22 mouse cellular contexts compared by ENCODE assay signal in genomic region chr9:117375776-117376175, GRCm38 (mm10).
DNase-seq lines count a peak whose midpoint lies in the region; ATAC-seq and TF ChIP-seq lines count a peak whose summit lies in the region.
"Had no signal": no experiment of that assay in that cellular context is flagged by ENCODE, and none has a peak within 500 bp of the region (broad histone marks: within the 10 kb centered on the region; RNA-seq: fewer than 3 reads in every experiment).

No protein-coding gene starts in this region.

- no peaks in the 10 kb centered on the region for H3K9me3 ChIP-seq in kidney, embryonic 15.5 days (replicated peaks)
- no peaks in the 10 kb centered on the region for H3K9me3 ChIP-seq in limb, embryonic 10.5 days (replicated peaks)

- ATAC-seq in kidney, embryonic 15.5 days (replicated peaks; ENCODE audit: low FRiP score), result no peak
- ATAC-seq: activated CD4-positive, CD25-positive, alpha-beta regulatory T cell, adult 4 months; CD4-positive, CD25-positive, alpha-beta regulatory T cell, adult 4 months; Patski had no signal

- H3K27ac ChIP-seq in kidney, adult 2 months (ENCODE audit: insufficient read depth, low read depth, low read length), result no peak overlapping the region
- H3K27ac ChIP-seq in kidney, embryonic 15.5 days, result no peak overlapping the region
- H3K27ac ChIP-seq in limb, embryonic 10.5 days, result 0 out of 2 replicates have a peak overlapping the region, but pooled peaks have one; percentile 14

- no peaks in the 10 kb centered on the region for H3K36me3 ChIP-seq in kidney, adult 2 months (ENCODE audit: control insufficient read depth, insufficient read depth, low read length)
- no peaks in the 10 kb centered on the region for H3K36me3 ChIP-seq in kidney, embryonic 15.5 days
- H3K36me3 ChIP-seq in limb, embryonic 10.5 days, result no peaks in the 10 kb centered on the region
- H3K36me3 ChIP-seq: G1E had no signal

- no peak overlapping the region for H3K4me2 ChIP-seq in kidney, embryonic 15.5 days

- H3K4me3 ChIP-seq in kidney, adult 2 months (ENCODE audit: insufficient read depth, low read depth, low read length), result no peak overlapping the region
- no peak overlapping the region for H3K4me3 ChIP-seq in kidney, embryonic 15.5 days (replicated peaks)
- no peak overlapping the region for H3K4me3 ChIP-seq in limb, embryonic 10.5 days

- peak; percentile 61 for DNase-seq in kidney, adult 2 months
- DNase-seq in kidney, adult 9 months, result peak; percentile 45
- DNase-seq in kidney, adult 18-20 months, result no peak
- peak; percentile 19 to 68 for DNase-seq in kidney, postnatal 25 days
- DNase-seq in kidney, postnatal 4 days, result no peak
- no peak for DNase-seq in limb, embryonic 10.5 days (ENCODE audit: low spot score)
- DNase-seq in gastrocnemius, adult 18-20 months (ENCODE audit: low spot score), result no peak
- DNase-seq: adrenal gland, adult 2 months; adrenal gland, adult 8-10 months; adrenal gland, postnatal 10 days; adrenal gland, postnatal 14 days; adrenal gland, postnatal 25 days; adrenal gland, postnatal 36 days; B cell, adult 2 months; cerebellum, adult 11 months; cerebellum, adult 11-12 months had no signal

- no peaks in the 10 kb centered on the region for H3K27me3 ChIP-seq in kidney, adult 2 months (replicated peaks; ENCODE audit: control insufficient read depth, insufficient read depth, low read length)
- H3K27me3 ChIP-seq in kidney, embryonic 15.5 days, result no peaks in the 10 kb centered on the region
- no peaks in the 10 kb centered on the region for H3K27me3 ChIP-seq in limb, embryonic 10.5 days (ENCODE audit: low read depth, poor library complexity, severe bottlenecking)
- H3K27me3 ChIP-seq: CH12.LX, Patski had no signal

- 77% methylated on average over 3 of the region's 3 CpGs for WGBS in kidney, adult 2 months
- WGBS in kidney, embryonic 15.5 days, result 89% methylated on average over 3 of the region's 3 CpGs
- 85% methylated on average over 3 of the region's 3 CpGs for WGBS in limb, embryonic 10.5 days

- no peak overlapping the region for H3K9ac ChIP-seq in kidney, embryonic 15.5 days

- peaks cover 26% of the 10 kb centered on the region for H3K4me1 ChIP-seq in kidney, adult 2 months (ENCODE audit: control insufficient read depth, insufficient read depth, low read length)
- H3K4me1 ChIP-seq in kidney, embryonic 15.5 days, result peaks cover 42% of the 10 kb centered on the region
- H3K4me1 ChIP-seq in limb, embryonic 10.5 days, result peaks cover 52% of the 10 kb centered on the region

- TF ChIP-seq CTCF in kidney, adult 2 months (conservative IDR thresholded peaks at IDR 0.05; ENCODE audit: insufficient read depth, insufficient read length, low read depth, low read length), result no peak

- no peak for TF ChIP-seq POLR2A in kidney, adult 2 months (IDR thresholded peaks at IDR 0.05; ENCODE audit: low read depth, low read length)

Comparison
In these comparisons a context has a peak if more than half of its experiments do, and no peak if none do; other contexts are left out.
1. DNase-seq: peak in kidney, adult 2 months (single experiment), kidney, adult 9 months (single experiment) and kidney, postnatal 25 days (2 of 2); none in kidney, adult 18-20 months (single experiment), kidney, postnatal 4 days (0 of 2), limb, embryonic 10.5 days (single experiment) and gastrocnemius, adult 18-20 months (single experiment).